Mouse (Mus musculus) neural tube, embryonic 12.5 days (tissue): ENCODE results near the gene Col5a1. TPM values are rescaled to one million over a fixed set of nuclear protein-coding genes. Genes with fewer than 3 reads are reported as not detected.

ENCODE experiments used
- ATAC-seq: fragments of 200-750 bp; cut with Nextera tagmentation; 2 replicates; pipeline ENCODE4 v1.8.0; 2017; ENCODE audit warnings: low read depth, mild to moderate bottlenecking, moderate TSS enrichment, moderate library complexity; ENCODE audit not compliant: low FRiP score
- H3K27ac ChIP-seq: fragments of 300-500 bp; sonication (generic); 2 replicates; pipeline ENCODE4 v1.5.1; 2016
- H3K27me3 ChIP-seq: fragments of 300-500 bp; sonication (generic); replicated peaks from 2 replicates; pipeline ENCODE4 v1.6.1; 2016; ENCODE audit warnings: mild to moderate bottlenecking
- H3K36me3 ChIP-seq: fragments of 300-500 bp; sonication (generic); 2 replicates; pipeline ENCODE4 v1.6.1; 2016; ENCODE audit warnings: mild to moderate bottlenecking
- H3K4me1 ChIP-seq: fragments of 300-500 bp; sonication (generic); 2 replicates; pipeline ENCODE4 v1.6.1; 2016
- H3K4me2 ChIP-seq: fragments of 300-500 bp; sonication (generic); replicated peaks from 2 replicates; pipeline ENCODE4 v1.6.1; 2016; ENCODE audit warnings: mild to moderate bottlenecking
- H3K4me3 ChIP-seq: fragments of 300-500 bp; sonication (generic); 2 replicates; pipeline ENCODE4 v1.5.1; 2016
- H3K9ac ChIP-seq: fragments of 300-500 bp; sonication (generic); 2 replicates; pipeline ENCODE4 v1.6.1; 2016; ENCODE audit warnings: mild to moderate bottlenecking
- H3K9me3 ChIP-seq: fragments of 300-500 bp; sonication (generic); 2 replicates; pipeline ENCODE4 v1.6.1; 2016; ENCODE audit warnings: mild to moderate bottlenecking
- WGBS: fragments of 180-500 bp; shearing (Covaris S2); methylation state at CpG from one replicate; pipeline ENCODE4 v1.1.7; 2016; 5-methylcytosine and 5-hydroxymethylcytosine counted together
- polyA plus RNA-seq: library from polyadenylated mRNA; unstranded; fragments of >200 nt; fragmentation: Nextera tagmentation; extraction: Ambion mirVana; gene quantifications from 2 replicates; pipeline ENCODE4 v1.2.1, GENCODE M21; 2016

The Col5a1 gene
- 29.3 and 33.1 TPM in 2 replicates for polyA plus RNA-seq

DNA sequence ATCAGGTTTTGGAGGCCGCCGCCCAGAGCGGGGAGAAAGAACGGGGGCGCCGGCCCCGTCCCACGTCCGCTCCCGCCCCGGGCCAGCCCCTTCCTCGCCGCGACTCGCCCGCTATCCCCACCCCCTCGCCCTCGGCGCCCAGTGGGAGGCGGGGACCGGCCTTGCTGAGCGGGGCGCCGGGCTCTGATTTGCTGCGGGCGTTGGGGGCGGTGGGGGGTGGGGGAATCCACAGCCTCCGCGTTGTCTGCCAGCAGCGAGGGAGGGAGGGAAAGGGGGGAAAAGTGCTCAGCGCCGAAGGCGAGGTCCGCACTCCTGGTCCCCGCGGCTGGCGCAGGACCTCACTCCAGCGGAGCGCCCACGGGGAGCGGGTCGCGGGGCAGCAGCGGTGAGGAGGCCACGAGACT lies at the start of gene Col5a1:
Gene Col5a1, plus strand, starts transcription at position 278 of the 404 bp plus-strand sequence.
- Histone ChIP-seq H3K9me3 (no peaks in the 10 kb centered on the region), H3K27me3 (peaks cover 28% of the 10 kb centered on the region), H3K4me3 (peak within 1 kb of the TSS; percentile 60), H3K4me1 (peaks cover 40% of the 10 kb centered on the region), H3K27ac (peak within 1 kb of the TSS; percentile 32; the same call in 1 of the 2 replicates), H3K9ac (peak within 1 kb of the TSS; percentile 51), H3K4me2 (peak within 1 kb of the TSS; percentile 97), H3K36me3 (no peaks in the 10 kb centered on the region)
- WGBS, result under 1% methylated on average over 43 of the region's 45 CpGs
- peak; percentile 88 for ATAC-seq

- H3K4me1 ChIP-seq, result peaks cover 9% of the 10 kb centered on the region
- no peak overlapping the region for H3K4me2 ChIP-seq
- H3K36me3 ChIP-seq, result no peaks in the 10 kb centered on the region
- WGBS, result 72% methylated on average over 9 of the region's 9 CpGs
- no peaks in the 10 kb centered on the region for H3K27me3 ChIP-seq
- no peak for ATAC-seq
- H3K4me3 ChIP-seq, result no peak overlapping the region
- no peaks in the 10 kb centered on the region for H3K9me3 ChIP-seq
- no peak overlapping the region for H3K9ac ChIP-seq
- H3K27ac ChIP-seq, result no peak overlapping the region
Observed at GRCm38 (mm10) chr2:27838112-27838511, 48.1 kb upstream of the Col5a1 start.

- Histone ChIP-seq H3K27ac (no peak overlapping the region), H3K9ac (no peak overlapping the region), H3K36me3 (no peaks in the 10 kb centered on the region), H3K9me3 (no peaks in the 10 kb centered on the region), H3K4me3 (no peak overlapping the region), H3K4me1 (peaks cover 6% of the 10 kb centered on the region), H3K27me3 (no peaks in the 10 kb centered on the region), H3K4me2 (no peak overlapping the region)
- ATAC-seq, result no peak
- 78% methylated on average over 3 of the region's 3 CpGs for WGBS
Observed at GRCm38 (mm10) chr2:27840890-27841289, 45.3 kb upstream of the Col5a1 start.

DNA sequence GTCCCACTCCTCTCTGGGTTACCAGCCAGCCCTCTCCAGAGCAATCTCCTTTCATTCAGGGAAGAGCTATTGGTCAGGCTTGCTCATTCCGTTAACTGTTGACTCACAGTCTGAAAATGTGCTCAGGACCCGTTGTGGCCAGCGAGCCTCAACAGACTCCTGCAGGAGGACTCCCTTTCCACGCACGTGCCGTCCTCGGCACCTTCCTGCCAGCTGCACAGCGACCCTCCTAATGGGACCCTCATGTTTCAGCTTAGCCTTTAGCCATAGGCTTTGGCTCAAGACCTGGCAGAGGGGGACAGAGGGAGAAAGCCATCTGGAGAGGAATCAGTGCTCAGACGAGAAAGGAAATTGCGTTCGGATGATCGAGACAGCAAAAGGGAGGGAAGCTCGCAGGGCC lies 43.3 kb upstream of the Col5a1 start:
- 70% methylated on average over 13 of the region's 13 CpGs for WGBS
- Histone ChIP-seq H3K4me1 (no peaks in the 10 kb centered on the region), H3K9ac (no peak overlapping the region), H3K4me2 (no peak overlapping the region), H3K4me3 (no peak overlapping the region), H3K27ac (no peak overlapping the region), H3K9me3 (no peaks in the 10 kb centered on the region), H3K36me3 (no peaks in the 10 kb centered on the region), H3K27me3 (no peaks in the 10 kb centered on the region)
- ATAC-seq, result no peak

GRCm38 (mm10) chr2:27844885-27845284 lies 41.3 kb upstream of the Col5a1 start:
- Histone ChIP-seq H3K4me1 (no peaks in the 10 kb centered on the region), H3K27me3 (no peaks in the 10 kb centered on the region), H3K4me2 (no peak overlapping the region), H3K9me3 (no peaks in the 10 kb centered on the region), H3K4me3 (no peak overlapping the region), H3K36me3 (no peaks in the 10 kb centered on the region), H3K9ac (no peak overlapping the region), H3K27ac (no peak overlapping the region)
- ATAC-seq, result no peak
- 92% methylated on average over 4 of the region's 4 CpGs for WGBS

DNA sequence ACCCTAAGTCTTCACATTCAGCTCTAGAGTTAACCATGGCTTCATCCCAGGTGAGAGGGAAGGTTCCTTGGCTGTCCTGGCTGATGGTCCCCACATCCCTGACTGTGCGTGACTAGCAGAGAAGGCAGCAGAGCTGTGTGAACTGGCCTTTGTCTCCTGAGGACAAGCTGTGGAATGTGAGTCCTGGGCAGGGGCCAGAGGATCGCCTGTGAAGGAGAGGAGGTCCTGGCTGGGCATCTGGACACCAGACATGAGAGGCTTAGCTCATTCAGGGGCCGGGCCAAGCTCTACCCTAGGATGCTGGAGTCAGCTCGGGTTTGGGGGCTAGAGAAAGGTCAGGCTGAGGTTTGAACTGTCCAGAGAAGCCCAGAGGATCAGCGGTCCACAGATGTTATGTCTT lies 39.2 kb upstream of the Col5a1 start:
- Histone ChIP-seq H3K4me2 (no peak overlapping the region), H3K36me3 (no peaks in the 10 kb centered on the region), H3K27me3 (no peaks in the 10 kb centered on the region), H3K27ac (no peak overlapping the region), H3K4me1 (no peaks in the 10 kb centered on the region), H3K9ac (no peak overlapping the region), H3K9me3 (no peaks in the 10 kb centered on the region), H3K4me3 (no peak overlapping the region)
- ATAC-seq, result no peak
- WGBS, result 71% methylated on average over 5 of the region's 5 CpGs

GRCm38 (mm10) chr2:27847851-27848435 lies 38.3 kb upstream of the Col5a1 start:
- 60% methylated on average over 7 of the region's 7 CpGs for WGBS
- Histone ChIP-seq H3K4me2 (no peak overlapping the region), H3K9ac (no peak overlapping the region), H3K36me3 (no peaks in the 10 kb centered on the region), H3K27ac (no peak overlapping the region), H3K9me3 (no peaks in the 10 kb centered on the region), H3K27me3 (no peaks in the 10 kb centered on the region), H3K4me3 (no peak overlapping the region), H3K4me1 (no peaks in the 10 kb centered on the region)
- ATAC-seq, result no peak

DNA sequence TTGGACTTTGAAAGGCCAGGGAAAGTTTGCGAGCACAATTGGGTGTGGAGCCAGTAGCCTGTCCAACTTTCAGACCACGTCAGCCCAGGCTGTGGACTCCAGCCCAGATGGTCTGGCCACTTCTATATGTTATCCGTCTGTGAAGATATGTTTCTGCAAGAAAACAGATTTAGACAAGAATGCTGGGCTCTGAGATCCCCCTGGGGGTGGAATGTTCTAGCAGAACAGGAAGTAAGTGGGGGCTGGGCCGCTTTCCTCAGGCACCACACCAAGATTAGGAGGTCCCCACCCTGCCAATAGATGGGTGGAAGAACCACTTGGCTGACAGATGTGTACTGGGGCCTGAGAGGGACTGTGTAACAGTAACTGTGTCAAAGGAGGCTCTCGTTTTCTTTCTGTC lies 37.8 kb upstream of the Col5a1 start:
- H3K4me1 ChIP-seq, result no peaks in the 10 kb centered on the region
- no peak overlapping the region for H3K9ac ChIP-seq
- WGBS, result 74% methylated on average over 5 of the region's 5 CpGs
- H3K36me3 ChIP-seq, result no peaks in the 10 kb centered on the region
- no peaks in the 10 kb centered on the region for H3K27me3 ChIP-seq
- no peaks in the 10 kb centered on the region for H3K9me3 ChIP-seq
- no peak for ATAC-seq
- H3K4me2 ChIP-seq, result no peak overlapping the region
- H3K4me3 ChIP-seq, result no peak overlapping the region
- no peak overlapping the region for H3K27ac ChIP-seq

DNA sequence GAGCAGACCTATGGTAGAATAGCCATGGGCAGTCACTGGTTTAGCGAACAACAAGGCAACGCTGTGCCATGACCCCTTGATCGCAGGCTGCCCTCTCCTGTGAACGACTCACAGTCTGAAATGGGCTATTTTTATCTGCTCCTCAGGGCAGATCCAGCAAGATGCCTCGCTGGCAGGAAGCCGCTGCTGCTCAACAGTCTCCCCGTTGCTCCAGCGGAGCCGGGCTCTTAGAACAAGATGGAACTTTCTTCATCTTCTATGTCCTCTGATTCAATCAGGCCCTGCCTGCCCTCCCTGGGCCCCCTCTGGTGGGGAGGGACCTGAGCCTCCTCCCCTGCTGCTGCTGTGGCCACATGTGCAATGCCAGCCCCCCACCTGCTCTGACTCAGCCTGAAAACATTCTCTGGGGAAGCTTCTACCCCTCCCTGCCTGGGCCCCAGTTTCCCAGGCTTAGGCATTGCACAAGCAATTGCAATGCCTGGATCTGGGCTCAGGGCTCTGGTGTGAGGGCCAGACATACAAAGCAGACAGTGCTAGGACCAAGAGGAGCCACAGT lies 27.8 kb upstream of the Col5a1 start:
- no peaks in the 10 kb centered on the region for H3K9me3 ChIP-seq
- no peak overlapping the region for H3K4me3 ChIP-seq
- 0 out of 2 replicates have a peak, but pooled peaks cover 9% of the 10 kb centered on the region for H3K4me1 ChIP-seq
- H3K9ac ChIP-seq, result no peak overlapping the region
- 40% methylated on average over 9 of the region's 9 CpGs for whole genome bisulfite sequencing
- no peaks in the 10 kb centered on the region for H3K27me3 ChIP-seq
- no peak overlapping the region for H3K4me2 ChIP-seq
- no peaks in the 10 kb centered on the region for H3K36me3 ChIP-seq
- H3K27ac ChIP-seq, result no peak overlapping the region
- ATAC-seq, result no peak

- Histone ChIP-seq H3K4me3 (no peak overlapping the region), H3K27ac (no peak overlapping the region), H3K4me1 (0 out of 2 replicates have a peak, but pooled peaks cover 9% of the 10 kb centered on the region), H3K9ac (no peak overlapping the region), H3K27me3 (no peaks in the 10 kb centered on the region; the same call in 1 of the 2 replicates), H3K4me2 (no peak overlapping the region), H3K9me3 (no peaks in the 10 kb centered on the region), H3K36me3 (no peaks in the 10 kb centered on the region)
- ATAC-seq, result no peak
- 90% methylated on average over 9 of the region's 9 CpGs for WGBS
Observed at GRCm38 (mm10) chr2:27861576-27862238, 24.5 kb upstream of the Col5a1 start.

GRCm38 (mm10) chr2:27864491-27865365 lies 21.5 kb upstream of the Col5a1 start:
- H3K27ac ChIP-seq, result no peak overlapping the region
- no peak for ATAC-seq
- H3K36me3 ChIP-seq, result no peaks in the 10 kb centered on the region
- no peaks in the 10 kb centered on the region for H3K9me3 ChIP-seq
- no peaks in the 10 kb centered on the region for H3K4me1 ChIP-seq
- H3K27me3 ChIP-seq, result no peaks in the 10 kb centered on the region; the same call in 1 of the 2 replicates
- no peak overlapping the region for H3K4me2 ChIP-seq
- no peak overlapping the region for H3K9ac ChIP-seq
- 77% methylated on average over 18 of the region's 18 CpGs for WGBS
- H3K4me3 ChIP-seq, result no peak overlapping the region

GRCm38 (mm10) chr2:27870586-27870985 lies 15.6 kb upstream of the Col5a1 start:
- Histone ChIP-seq H3K27me3 (no peaks in the 10 kb centered on the region), H3K4me2 (no peak overlapping the region), H3K36me3 (no peaks in the 10 kb centered on the region), H3K27ac (no peak overlapping the region), H3K4me3 (no peak overlapping the region), H3K9ac (no peak overlapping the region), H3K9me3 (no peaks in the 10 kb centered on the region), H3K4me1 (no peaks in the 10 kb centered on the region)
- ATAC-seq, result no peak
- 97% methylated on average over 1 of the region's 1 CpGs for WGBS
